Mouse (Mus musculus): Measurements from ENCODE around the gene Dnah9. TPM values are rescaled to one million over a fixed set of nuclear protein-coding genes. Genes with fewer than 3 reads are reported as not detected.

The Dnah9 gene
- 0.91 and 0.95 TPM in 2 replicates for polyA plus RNA-seq (2015; fragmentation: Nextera tagmentation; extraction: Ambion mirVana)

DNA sequence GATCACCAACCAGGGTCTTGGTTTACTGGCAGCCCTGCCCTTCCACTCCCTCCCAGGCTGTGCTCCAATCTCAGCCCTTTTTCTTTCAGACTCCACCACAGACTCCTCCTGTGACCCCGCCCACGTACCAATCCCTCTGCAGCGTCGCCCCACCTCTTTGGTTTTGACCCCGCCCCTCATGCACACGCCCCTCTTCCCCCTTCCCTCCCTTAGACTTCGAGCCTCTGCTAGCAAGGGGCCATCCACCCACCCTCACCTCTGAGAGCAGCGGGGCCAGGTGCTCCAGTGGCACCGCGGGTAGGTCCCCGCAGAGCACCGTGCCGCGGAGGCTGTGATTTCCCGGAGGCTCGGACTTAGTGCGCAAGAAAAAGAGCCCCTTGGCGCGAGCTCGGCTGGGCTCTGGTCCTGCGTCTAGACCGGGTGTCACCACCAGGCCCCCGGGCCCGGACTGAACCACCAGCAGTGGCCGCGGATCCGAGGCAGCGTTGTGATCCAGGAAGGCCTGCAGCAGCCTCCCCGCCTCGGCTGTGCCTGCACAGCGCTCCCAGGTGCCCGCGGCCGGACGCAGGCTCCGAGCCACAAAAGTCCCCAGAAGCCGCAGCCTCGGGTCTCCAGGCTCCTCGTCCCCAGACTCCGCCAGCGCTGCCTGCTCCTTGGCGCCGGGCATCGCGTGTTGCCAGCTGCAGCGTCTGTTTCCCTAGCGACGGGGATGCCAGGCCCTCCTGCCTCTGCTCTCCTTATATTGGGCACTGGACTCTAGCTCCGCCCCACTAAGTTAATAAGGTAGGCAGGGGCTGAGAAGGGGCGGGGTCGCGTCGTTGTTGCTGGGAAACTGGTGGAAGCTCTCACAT, at the start of gene Dnah9:
Gene Dnah9, minus strand, starts transcription at position 751 of the 851 bp plus-strand sequence.
- peak within 1 kb of the TSS; percentile 95 for H3K4me2 ChIP-seq (ENCODE audit: low read depth, low read length)
- no peaks in the 10 kb centered on the region for H3K9me3 ChIP-seq (ENCODE audit: control insufficient read depth, low read length)
- peak within 1 kb of the TSS; percentile 62 for H3K9ac ChIP-seq (ENCODE audit: low read length)
- no peak within 1 kb of the TSS for H3K27ac ChIP-seq (ENCODE audit: low read length)
- peaks cover 7% of the 10 kb centered on the region for H3K27me3 ChIP-seq (ENCODE audit: control insufficient read depth, insufficient read depth, low read depth, low read length)
- H3K4me1 ChIP-seq (replicated peaks; ENCODE audit: control insufficient read depth, insufficient read depth, low read length): peaks cover 10% of the 10 kb centered on the region
- WGBS: under 1% methylated on average over 50 of the region's 53 CpGs
- peak; percentile 96 for ATAC-seq (ENCODE audit: low read depth)
- no peaks in the 10 kb centered on the region for H3K36me3 ChIP-seq (ENCODE audit: control insufficient read depth, insufficient read depth, low read length)
- H3K4me3 ChIP-seq (ENCODE audit: low read length): peak within 1 kb of the TSS; percentile 49

GRCm38 (mm10) chr11:66188627-66189287, 20.4 kb upstream of the Dnah9 start:
- no peak overlapping the region for H3K27ac ChIP-seq (ENCODE audit: low read length)
- no peaks in the 10 kb centered on the region for H3K36me3 ChIP-seq (ENCODE audit: control insufficient read depth, insufficient read depth, low read length)
- H3K4me3 ChIP-seq (ENCODE audit: low read length): no peak overlapping the region
- H3K9me3 ChIP-seq (ENCODE audit: control insufficient read depth, low read length): no peaks in the 10 kb centered on the region
- peak; percentile 98 for ATAC-seq (ENCODE audit: low read depth)
- no peak overlapping the region for H3K4me2 ChIP-seq (ENCODE audit: low read depth, low read length)
- H3K4me1 ChIP-seq (replicated peaks; ENCODE audit: control insufficient read depth, insufficient read depth, low read length): peaks cover 4% of the 10 kb centered on the region; the same call in 1 of the 2 replicates
- no peak overlapping the region for H3K9ac ChIP-seq (ENCODE audit: low read length)
- no peaks in the 10 kb centered on the region for H3K27me3 ChIP-seq (ENCODE audit: control insufficient read depth, insufficient read depth, low read depth, low read length)
- 54% methylated on average over 3 of the region's 3 CpGs for WGBS

GRCm38 (mm10) chr11:66188146-66188545, 19.8 kb upstream of the Dnah9 start:
- Histone ChIP-seq H3K4me3 (ENCODE audit: low read length) (no peak overlapping the region), H3K4me2 (ENCODE audit: low read depth, low read length) (no peak overlapping the region), H3K27ac (ENCODE audit: low read length) (no peak overlapping the region), H3K27me3 (ENCODE audit: control insufficient read depth, insufficient read depth, low read depth, low read length) (no peaks in the 10 kb centered on the region), H3K4me1 (replicated peaks; ENCODE audit: control insufficient read depth, insufficient read depth, low read length) (peaks cover 4% of the 10 kb centered on the region; the same call in 1 of the 2 replicates), H3K9ac (ENCODE audit: low read length) (no peak overlapping the region), H3K9me3 (ENCODE audit: control insufficient read depth, low read length) (no peaks in the 10 kb centered on the region), H3K36me3 (ENCODE audit: control insufficient read depth, insufficient read depth, low read length) (no peaks in the 10 kb centered on the region)
- 79% methylated on average over 2 of the region's 2 CpGs for WGBS
- ATAC-seq (ENCODE audit: low read depth): no peak

GRCm38 (mm10) chr11:66177781-66178180, 9.4 kb upstream of the Dnah9 start:
- Histone ChIP-seq H3K9ac (ENCODE audit: low read length) (no peak overlapping the region), H3K27ac (ENCODE audit: low read length) (no peak overlapping the region), H3K4me3 (ENCODE audit: low read length) (no peak overlapping the region), H3K36me3 (ENCODE audit: control insufficient read depth, insufficient read depth, low read length) (no peaks in the 10 kb centered on the region), H3K4me2 (ENCODE audit: low read depth, low read length) (no peak overlapping the region), H3K4me1 (replicated peaks; ENCODE audit: control insufficient read depth, insufficient read depth, low read length) (no peaks in the 10 kb centered on the region), H3K27me3 (ENCODE audit: control insufficient read depth, insufficient read depth, low read depth, low read length) (no peaks in the 10 kb centered on the region), H3K9me3 (ENCODE audit: control insufficient read depth, low read length) (peaks cover 4% of the 10 kb centered on the region)
- ATAC-seq (ENCODE audit: low read depth): no peak
- 48% methylated on average over 2 of the region's 2 CpGs for WGBS

GRCm38 (mm10) chr11:66164022-66164421, 4.3 kb downstream of the Dnah9 start:
- 60% methylated on average over 2 of the region's 2 CpGs for WGBS

DNA sequence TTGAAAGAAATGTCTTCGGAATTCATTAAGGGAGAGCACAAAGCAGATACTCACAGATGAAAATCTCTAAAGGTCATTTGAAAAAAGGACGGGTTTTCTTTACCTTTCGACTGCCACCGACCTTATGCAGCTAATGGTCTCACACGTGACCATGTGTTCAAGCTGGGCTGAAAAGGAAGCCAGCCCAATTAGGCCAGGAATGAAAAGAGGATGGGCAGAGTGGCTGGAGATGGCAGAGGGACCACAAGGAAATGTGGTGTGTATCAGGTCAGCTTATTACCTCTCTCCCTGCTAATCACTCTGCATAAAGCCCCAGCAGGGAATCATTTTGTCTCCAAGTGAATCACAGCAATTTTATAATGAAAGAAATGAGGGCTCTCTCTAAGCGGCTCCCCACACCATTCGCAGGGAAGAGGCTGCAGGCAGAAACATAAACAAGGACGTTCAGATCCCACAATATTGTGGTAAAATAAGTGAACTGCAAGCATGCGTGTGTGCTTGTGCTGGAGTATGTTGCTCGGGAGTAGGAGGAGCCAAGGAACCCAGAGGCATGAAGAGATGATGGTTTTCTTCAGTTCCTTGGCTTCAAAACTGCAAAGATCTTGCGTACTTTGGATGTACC, 27.6 kb downstream of the Dnah9 start:
- Histone ChIP-seq H3K27me3 (ENCODE audit: control insufficient read depth, insufficient read depth, low read depth, low read length) (no peaks in the 10 kb centered on the region), H3K4me3 (ENCODE audit: low read length) (no peak overlapping the region), H3K36me3 (ENCODE audit: control insufficient read depth, insufficient read depth, low read length) (no peaks in the 10 kb centered on the region), H3K4me2 (ENCODE audit: low read depth, low read length) (no peak overlapping the region), H3K27ac (ENCODE audit: low read length) (no peak overlapping the region), H3K9ac (ENCODE audit: low read length) (no peak overlapping the region), H3K9me3 (ENCODE audit: control insufficient read depth, low read length) (no peaks in the 10 kb centered on the region), H3K4me1 (replicated peaks; ENCODE audit: control insufficient read depth, insufficient read depth, low read length) (no peaks in the 10 kb centered on the region)
- 65% methylated on average over 11 of the region's 11 CpGs for WGBS
- ATAC-seq (ENCODE audit: low read depth): no peak

More at GRCm38 (mm10) chr11:66164022-66164421, 4.3 kb downstream of the Dnah9 start:
- ATAC-seq (ENCODE audit: low read depth): no peak
- Histone ChIP-seq H3K27me3 (ENCODE audit: control insufficient read depth, insufficient read depth, low read depth, low read length) (peaks cover 3% of the 10 kb centered on the region; the same call in 1 of the 2 replicates), H3K36me3 (ENCODE audit: control insufficient read depth, insufficient read depth, low read length) (no peaks in the 10 kb centered on the region), H3K27ac (ENCODE audit: low read length) (no peak overlapping the region), H3K4me3 (ENCODE audit: low read length) (no peak overlapping the region), H3K4me2 (ENCODE audit: low read depth, low read length) (no peak overlapping the region), H3K9ac (ENCODE audit: low read length) (no peak overlapping the region), H3K9me3 (ENCODE audit: control insufficient read depth, low read length) (no peaks in the 10 kb centered on the region), H3K4me1 (replicated peaks; ENCODE audit: control insufficient read depth, insufficient read depth, low read length) (peaks cover 10% of the 10 kb centered on the region)

GRCm38 (mm10) chr11:66134826-66135225, 33.5 kb downstream of the Dnah9 start:
- no peak overlapping the region for H3K4me3 ChIP-seq (ENCODE audit: low read length)
- H3K27ac ChIP-seq (ENCODE audit: low read length): no peak overlapping the region
- WGBS: 79% methylated on average over 6 of the region's 6 CpGs
- H3K9ac ChIP-seq (ENCODE audit: low read length): no peak overlapping the region
- no peaks in the 10 kb centered on the region for H3K9me3 ChIP-seq (ENCODE audit: control insufficient read depth, low read length)
- no peak overlapping the region for H3K4me2 ChIP-seq (ENCODE audit: low read depth, low read length)
- no peaks in the 10 kb centered on the region for H3K36me3 ChIP-seq (ENCODE audit: control insufficient read depth, insufficient read depth, low read length)
- no peak for ATAC-seq (ENCODE audit: low read depth)
- no peaks in the 10 kb centered on the region for H3K27me3 ChIP-seq (ENCODE audit: control insufficient read depth, insufficient read depth, low read depth, low read length)
- H3K4me1 ChIP-seq (replicated peaks; ENCODE audit: control insufficient read depth, insufficient read depth, low read length): no peaks in the 10 kb centered on the region

DNA sequence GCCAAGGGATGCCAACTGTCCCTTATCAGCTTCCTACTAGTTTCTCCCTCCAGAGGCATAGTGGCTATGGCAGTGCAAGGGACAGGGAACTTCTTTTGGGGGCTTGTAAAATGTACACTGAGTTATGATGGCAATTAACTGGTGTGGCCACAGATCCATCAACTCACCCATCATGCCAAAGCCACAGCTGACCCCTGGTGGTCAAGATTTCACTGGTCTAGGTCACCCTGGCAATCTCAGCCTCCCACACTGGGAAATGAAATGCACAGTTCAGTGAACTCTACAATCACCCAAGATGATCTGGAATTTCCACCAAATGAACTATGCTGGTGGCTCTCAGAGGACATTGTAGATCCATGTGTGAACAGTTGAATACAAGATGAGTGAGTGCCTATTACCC, 42.2 kb downstream of the Dnah9 start:
- no peak overlapping the region for H3K9ac ChIP-seq (ENCODE audit: low read length)
- no peak for ATAC-seq (ENCODE audit: low read depth)
- no peaks in the 10 kb centered on the region for H3K36me3 ChIP-seq (ENCODE audit: control insufficient read depth, insufficient read depth, low read length)
- H3K9me3 ChIP-seq (ENCODE audit: control insufficient read depth, low read length): no peaks in the 10 kb centered on the region
- H3K27ac ChIP-seq (ENCODE audit: low read length): no peak overlapping the region
- H3K27me3 ChIP-seq (ENCODE audit: control insufficient read depth, insufficient read depth, low read depth, low read length): no peaks in the 10 kb centered on the region; the same call in 1 of the 2 replicates
- H3K4me2 ChIP-seq (ENCODE audit: low read depth, low read length): no peak overlapping the region
- H3K4me1 ChIP-seq (replicated peaks; ENCODE audit: control insufficient read depth, insufficient read depth, low read length): no peaks in the 10 kb centered on the region
- no peak overlapping the region for H3K4me3 ChIP-seq (ENCODE audit: low read length)

DNA sequence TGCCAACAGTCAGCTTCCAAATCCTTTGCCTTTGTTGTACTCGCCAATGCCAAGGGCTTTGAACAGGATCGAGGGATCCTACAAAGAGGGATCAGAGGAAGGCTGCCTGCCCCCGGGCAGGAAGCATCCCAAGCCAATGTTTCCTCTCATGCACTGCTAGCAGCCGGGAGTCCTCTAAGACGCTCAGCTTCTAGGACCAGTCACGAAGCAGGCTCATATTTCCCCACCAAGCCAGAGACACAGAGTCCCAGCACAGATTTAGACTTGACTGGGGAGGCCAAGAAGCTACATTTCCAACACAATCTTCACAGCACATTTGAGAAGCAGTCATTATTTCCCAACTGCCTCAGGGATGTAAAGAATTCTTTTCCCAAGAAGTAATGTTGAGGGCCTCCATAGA, 43.9 kb downstream of the Dnah9 start:
- H3K36me3 ChIP-seq (ENCODE audit: control insufficient read depth, insufficient read depth, low read length): no peaks in the 10 kb centered on the region
- no peaks in the 10 kb centered on the region for H3K9me3 ChIP-seq (ENCODE audit: control insufficient read depth, low read length)
- ATAC-seq (ENCODE audit: low read depth): peak; percentile 69; the same call in 1 of the 2 replicates
- no peak overlapping the region for H3K9ac ChIP-seq (ENCODE audit: low read length)
- H3K27me3 ChIP-seq (ENCODE audit: control insufficient read depth, insufficient read depth, low read depth, low read length): no peaks in the 10 kb centered on the region; the same call in 1 of the 2 replicates
- no peak overlapping the region for H3K4me3 ChIP-seq (ENCODE audit: low read length)
- WGBS: 42% methylated on average over 6 of the region's 6 CpGs
- H3K4me1 ChIP-seq (replicated peaks; ENCODE audit: control insufficient read depth, insufficient read depth, low read length): no peaks in the 10 kb centered on the region
- no peak overlapping the region for H3K4me2 ChIP-seq (ENCODE audit: low read depth, low read length)
- H3K27ac ChIP-seq (ENCODE audit: low read length): no peak overlapping the region

Measured in lung, embryonic 16.5 days (tissue).